Mouse (Mus musculus) CH12.LX (cell line): ENCODE measurements around the gene Cotl1. TPM values are rescaled to one million over a fixed set of nuclear protein-coding genes. Genes with fewer than 3 reads are reported as not detected.

ENCODE experiments used
- DNase-seq: peaks from one replicate; pipeline ENCODE4 v3.0.0-alpha.2; 2013; ENCODE audit errors: extremely low read depth
- H3K27ac ChIP-seq: 2 replicates; pipeline ENCODE4 v1.5.1; 2012; ENCODE audit warnings: low read depth, mild to moderate bottlenecking, control low read depth, moderate library complexity; ENCODE audit not compliant: insufficient read depth
- H3K27me3 ChIP-seq: replicated peaks from 2 replicates; pipeline ENCODE3; 2012; ENCODE audit warnings: inconsistent platforms
- H3K36me3 ChIP-seq, 2 experiments: replicated peaks in 1 of 2; 2 replicates each; pipeline versions ENCODE3 to v1.6.1; 2012; ENCODE audit warnings: inconsistent platforms in 1 of 2, low read length in 1 of 2, mild to moderate bottlenecking in 1 of 2, mixed read lengths in 1 of 2, moderate library complexity in 1 of 2; ENCODE audit not compliant: control insufficient read depth in 1 of 2, insufficient read depth in 1 of 2
- H3K4me1 ChIP-seq, 2 experiments: 2 replicates each; pipeline ENCODE4 v1.6.1; 2012; ENCODE audit warnings: inconsistent platforms in 1 of 2, moderate library complexity in 1 of 2; ENCODE audit not compliant: insufficient read depth in 2 of 2, control insufficient read depth in 1 of 2
- H3K4me2 ChIP-seq: 2 replicates; pipeline ENCODE4 v1.6.1; 2012; ENCODE audit warnings: low read depth, mild to moderate bottlenecking, control low read depth; ENCODE audit not compliant: poor library complexity, insufficient read depth, severe bottlenecking
- H3K4me3 ChIP-seq, 3 experiments: fragments of 150-350 bp in 1 of 3; sonication (generic) in 1 of 3; replicated peaks in 1 of 3; 2 replicates each; pipeline versions ENCODE3 to v1.5.1; 2011 to 2012; ENCODE audit warnings: low read depth in 2 of 3, low read length in 2 of 3, mild to moderate bottlenecking in 2 of 3, moderate library complexity in 2 of 3, control low read depth in 1 of 3, improper control_type of control experiment in 1 of 3, inconsistent platforms in 1 of 3, mixed read lengths in 1 of 3; ENCODE audit not compliant: poor library complexity in 1 of 3
- H3K79me2 ChIP-seq: replicated peaks from 2 replicates; pipeline ENCODE4 v1.6.1; 2012; ENCODE audit warnings: mild to moderate bottlenecking, moderate library complexity; ENCODE audit not compliant: control insufficient read depth, poor library complexity, insufficient read depth, severe bottlenecking; ENCODE audit errors: extremely low read depth
- H3K9ac ChIP-seq: 2 replicates; pipeline ENCODE4 v1.6.1; 2012; ENCODE audit warnings: low read depth, mild to moderate bottlenecking, control low read depth, moderate library complexity; ENCODE audit not compliant: insufficient read depth
- H3K9me3 ChIP-seq: replicated peaks from 2 replicates; pipeline ENCODE3; 2012; ENCODE audit warnings: low read length, inconsistent platforms, mixed read lengths
- BHLHE40 ChIP-seq: IDR thresholded peaks from 2 replicates; pipeline ENCODE4 v1.6.1; 2011; ENCODE audit warnings: mild to moderate bottlenecking, low read depth, low read length, improper control_type of control experiment
- CHD1 ChIP-seq: IDR thresholded peaks from 2 replicates; pipeline ENCODE4 v1.6.1; 2012; ENCODE audit warnings: low read depth, low read length, improper control_type of control experiment, inconsistent platforms
- CTCF ChIP-seq, 2 experiments: IDR thresholded peaks in 1 of 2; conservative IDR thresholded peaks in 1 of 2; 2 replicates each; pipeline ENCODE4 v1.5.1; 2011 to 2012; ENCODE audit warnings: low read depth in 2 of 2, low read length in 2 of 2, improper control_type of control experiment in 1 of 2, inconsistent platforms in 1 of 2, mild to moderate bottlenecking in 1 of 2, moderate library complexity in 1 of 2
- E2F4 ChIP-seq: IDR thresholded peaks from 2 replicates; pipeline ENCODE4 v1.6.1; 2011; ENCODE audit warnings: low read depth, low read length, improper control_type of control experiment; ENCODE audit not compliant: insufficient replicate concordance
- ETS1 ChIP-seq: conservative IDR thresholded peaks from 2 replicates; pipeline ENCODE4 v1.6.1; 2012; ENCODE audit warnings: low read depth, mild to moderate bottlenecking, inconsistent platforms, low read length, improper control_type of control experiment, moderate library complexity
- JUN ChIP-seq: IDR thresholded peaks from 2 replicates; pipeline ENCODE4 v1.6.1; 2011; ENCODE audit warnings: low read depth, mild to moderate bottlenecking, low read length, improper control_type of control experiment, moderate library complexity; ENCODE audit not compliant: insufficient read depth
- JUND ChIP-seq: conservative IDR thresholded peaks from 2 replicates; pipeline ENCODE4 v1.6.1; 2011; ENCODE audit warnings: low read depth, low read length, improper control_type of control experiment
- KAT2A ChIP-seq: IDR thresholded peaks from 2 replicates; pipeline ENCODE4 v1.6.1; 2012; ENCODE audit warnings: low read length, improper control_type of control experiment, inconsistent platforms; ENCODE audit not compliant: insufficient replicate concordance
- MAZ ChIP-seq: IDR thresholded peaks from 2 replicates; pipeline ENCODE4 v1.6.1; 2012; ENCODE audit warnings: low read depth, mild to moderate bottlenecking, inconsistent platforms, low read length, improper control_type of control experiment, moderate library complexity
- MYC ChIP-seq: IDR thresholded peaks from 2 replicates; pipeline ENCODE4 v1.6.1; 2011; ENCODE audit warnings: low read depth, mild to moderate bottlenecking, improper control_type of control experiment, low read length
- RCOR1 ChIP-seq: conservative IDR thresholded peaks from 2 replicates; pipeline ENCODE4 v1.6.1; 2012; ENCODE audit warnings: low read depth, mild to moderate bottlenecking, inconsistent platforms, low read length, improper control_type of control experiment
- SIN3A ChIP-seq: IDR thresholded peaks from 2 replicates; pipeline ENCODE4 v1.6.1; 2012; ENCODE audit warnings: low read length, improper control_type of control experiment, inconsistent platforms
- SMC3 ChIP-seq: IDR thresholded peaks from 2 replicates; pipeline ENCODE4 v1.6.1; 2011; ENCODE audit warnings: low read depth, low read length, improper control_type of control experiment
- TBP ChIP-seq: conservative IDR thresholded peaks from 2 replicates; pipeline ENCODE4 v1.6.1; 2011; ENCODE audit warnings: low read depth, low read length, improper control_type of control experiment
- UBTF ChIP-seq: IDR thresholded peaks from 2 replicates; pipeline ENCODE4 v1.6.1; 2012; ENCODE audit warnings: low read depth, mild to moderate bottlenecking, inconsistent platforms, low read length, improper control_type of control experiment, moderate library complexity
- USF2 ChIP-seq: conservative IDR thresholded peaks from 2 replicates; pipeline ENCODE4 v1.6.1; 2011; ENCODE audit warnings: low read depth, low read length, improper control_type of control experiment
- ZMIZ1 ChIP-seq: IDR thresholded peaks from 2 replicates; pipeline ENCODE4 v1.6.1; 2012; ENCODE audit warnings: low read depth, mild to moderate bottlenecking, inconsistent platforms, low read length, improper control_type of control experiment
- dilution Hi-C: fragments of 300-500 bp; cut with MboI; formaldehyde crosslinking; loops from 2 replicates; pipeline ENCODE4 v1.14.3; 2020; ENCODE audit warnings: low sequenced_read_pairs; ENCODE audit not compliant: extremely low pct_unique_long_range_greater_than_20kb, extremely low pct_ligation_motif_present
- in situ Hi-C: fragments of 300-500 bp; cut with MboI; formaldehyde crosslinking; loops from 3 replicates; pipeline ENCODE4 v1.14.3; 2019; ENCODE audit warnings: low sequenced_read_pairs, low pct_ligation_motif_present, low pct_unique_long_range_greater_than_20kb, mixed read lengths
- polyA plus RNA-seq: library from polyadenylated mRNA; unstranded; fragments of >175 nt; gene quantifications from 2 replicates; pipeline ENCODE4 v1.2.1, GENCODE M21; 2012; ENCODE audit warnings: low read depth; ENCODE audit not compliant: insufficient read length
- total RNA-seq, 2 experiments: library from RNA; depleted of rRNA; stranded (reverse); fragments of 300-350 nt in 1 of 2; fragments of >200 nt in 1 of 2; gene quantifications; 2 replicates each; pipeline ENCODE4 v1.2.3; 2012 to 2014

The Cotl1 gene
- total and polyA plus RNA-seq, 3 experiments: 59.6 to 375 (median 135) TPM

DNA sequence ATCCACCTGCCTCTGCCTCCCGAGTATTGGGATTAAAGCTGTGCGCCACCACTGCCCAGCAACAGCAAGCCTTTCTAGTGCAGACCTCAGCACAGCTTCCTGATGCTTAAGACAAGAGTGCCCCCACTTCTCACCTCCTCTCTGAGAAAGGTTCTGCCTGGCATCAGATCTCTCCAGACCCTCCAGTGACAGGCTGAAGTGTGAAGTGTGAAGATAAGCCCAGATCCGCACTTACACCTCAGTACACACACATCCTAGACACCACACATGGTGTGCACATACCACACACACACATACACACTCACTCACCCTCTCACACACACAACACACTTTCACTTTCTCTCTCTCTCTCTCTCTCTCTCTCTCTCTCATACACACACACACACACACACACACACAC is 53.5 kb downstream of the Cotl1 start:
- in situ Hi-C loops: no loop called here
- Histone ChIP-seq H3K36me3 (no peaks in the 10 kb centered on the region), H3K9me3 (no peaks in the 10 kb centered on the region), H3K4me1 (peaks cover 20 to 78% of the 10 kb centered on the region in 2 experiments), H3K4me3 (no peak overlapping the region), H3K27ac (no peak overlapping the region), H3K9ac (no peak overlapping the region), H3K27me3 (no peaks in the 10 kb centered on the region), H3K4me2 (peak overlapping the region; percentile 14; the same call in 1 of the 2 replicates), H3K79me2 (no peaks in the 10 kb centered on the region)
- dilution Hi-C loops: no loop called here
- no peak for DNase-seq
- TF ChIP-seq JUN: no peak
- TF ChIP-seq MYC: no peak
- no peak for TF ChIP-seq E2F4
- TF ChIP-seq MAZ: no peak
- no peak for TF ChIP-seq SIN3A
- TF ChIP-seq SMC3: no peak
- TF ChIP-seq ZMIZ1: no peak
- TF ChIP-seq RCOR1: no peak
- no peak for TF ChIP-seq KAT2A
- no peak for TF ChIP-seq BHLHE40

DNA sequence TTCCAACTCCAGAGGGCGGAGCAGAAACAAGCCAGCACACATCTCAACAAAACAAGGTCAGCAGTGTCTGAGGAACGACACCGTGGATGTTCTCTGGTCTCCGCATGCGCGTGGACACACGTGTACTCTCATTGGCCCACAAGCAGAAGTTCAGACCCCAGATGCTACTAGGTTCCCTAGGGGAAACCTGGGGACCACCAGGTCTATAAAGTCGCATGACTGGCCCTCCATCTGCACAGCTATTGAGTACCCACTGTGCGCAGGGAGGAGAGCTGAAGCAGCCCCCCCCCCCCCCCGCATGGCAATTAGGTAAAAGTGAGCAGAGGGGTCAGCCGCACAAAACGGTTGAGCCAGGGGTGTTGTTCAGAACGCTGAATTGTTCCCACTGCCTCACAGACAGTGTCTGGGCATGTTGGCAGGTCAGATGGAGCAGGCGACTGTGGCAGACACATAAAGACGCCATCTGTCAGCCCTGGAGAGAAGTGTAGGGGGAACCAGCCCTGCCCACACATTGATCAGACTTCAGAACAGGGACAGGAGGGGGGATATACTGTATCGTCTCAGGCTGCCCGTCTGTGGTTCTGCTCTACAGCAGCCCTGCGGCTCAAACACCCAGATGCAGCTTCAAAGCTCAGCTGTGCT is 54.5 kb downstream of the Cotl1 start:
- Histone ChIP-seq H3K36me3 (no peaks in the 10 kb centered on the region), H3K4me2 (no peak overlapping the region), H3K79me2 (no peaks in the 10 kb centered on the region), H3K4me3 (no peak overlapping the region), H3K9me3 (no peaks in the 10 kb centered on the region), H3K9ac (no peak overlapping the region), H3K27me3 (peaks cover 2% of the 10 kb centered on the region), H3K4me1 (peaks cover 22 to 78% of the 10 kb centered on the region in 2 experiments), H3K27ac (no peak overlapping the region)
- TF ChIP-seq MAZ: no peak
- no peak for TF ChIP-seq KAT2A
- no peak for DNase-seq
- dilution Hi-C loops (no loop called here), in situ Hi-C loops (no loop called here)

DNA sequence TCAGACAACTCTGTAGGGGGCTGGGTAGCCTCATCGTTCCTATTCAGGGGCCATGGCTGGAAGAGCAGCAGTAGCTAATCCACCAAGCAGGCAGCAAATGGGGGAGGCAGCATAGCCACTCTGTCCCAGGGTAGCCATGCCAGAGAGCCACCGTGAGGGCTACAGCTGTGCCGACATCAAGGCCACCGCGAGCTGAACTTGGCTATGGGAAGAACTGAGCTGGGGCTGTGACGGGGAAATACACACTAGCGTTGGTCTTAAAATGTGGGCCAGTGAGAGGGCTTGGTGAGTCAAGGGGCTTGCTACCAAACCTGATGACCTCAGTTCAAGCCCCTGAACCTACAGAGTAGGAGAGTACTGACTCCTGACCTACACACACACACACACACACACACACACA is 55.7 kb downstream of the Cotl1 start:
- H3K36me3 ChIP-seq: no peaks in the 10 kb centered on the region
- TF ChIP-seq CTCF (conservative IDR thresholded peaks at IDR 0.05 in 1 of 2, IDR thresholded peaks at IDR 0.05 in 1 of 2; ENCODE audit: low read depth in 2 of 2, low read length in 2 of 2) (no peak), ETS1 (no peak), BHLHE40 (no peak), CHD1 (no peak), MAZ (no peak), JUND (no peak), UBTF (no peak), ZMIZ1 (no peak), TBP (no peak), USF2 (no peak)
- peaks cover 2% of the 10 kb centered on the region for H3K27me3 ChIP-seq
- peak; percentile 57 for DNase-seq
- in situ Hi-C loops (loop anchor here (5.0 kb wide), 2 partner anchors 58 to 138 kb away; partner anchors contain the start of gene Cotl1), dilution Hi-C loops (no loop called here)
- no peaks in the 10 kb centered on the region for H3K79me2 ChIP-seq
- peak overlapping the region; percentile 81 for H3K27ac ChIP-seq
- peak overlapping the region in 1 of 3 experiments; percentile 3 for H3K4me3 ChIP-seq
- H3K4me2 ChIP-seq: 0 out of 2 replicates have a peak overlapping the region, but pooled peaks have one; percentile 18
- H3K9ac ChIP-seq: no peak overlapping the region
- H3K4me1 ChIP-seq: peaks cover 22 to 75% of the 10 kb centered on the region in 2 experiments
- H3K9me3 ChIP-seq: no peaks in the 10 kb centered on the region
